Mouse (Mus musculus) embryonic facial prominence, embryonic 10.5 days (tissue): ENCODE data around the gene Ostc. TPM values are rescaled to one million over a fixed set of nuclear protein-coding genes. Genes with fewer than 3 reads are reported as not detected.
A peak's percentile ranks its signal among the peaks of the same experiment; 100 is the strongest.

Source experiments
- DNase-seq: peaks from one replicate; pipeline ENCODE4 v3.0.0-alpha.2; 2017; ENCODE audit warnings: low spot score
- H3K27ac ChIP-seq: fragments of 300-500 bp; sonication (generic); replicated peaks from 2 replicates; pipeline ENCODE4 v1.5.1; 2016; ENCODE audit warnings: mild to moderate bottlenecking
- H3K27me3 ChIP-seq: fragments of 300-500 bp; sonication (generic); replicated peaks from 2 replicates; pipeline ENCODE4 v1.6.1; 2016; ENCODE audit warnings: low read depth, mild to moderate bottlenecking; ENCODE audit not compliant: poor library complexity, severe bottlenecking
- H3K36me3 ChIP-seq: fragments of 300-500 bp; sonication (generic); replicated peaks from 2 replicates; pipeline ENCODE4 v1.6.1; 2016; ENCODE audit warnings: mild to moderate bottlenecking, moderate library complexity
- H3K4me1 ChIP-seq: fragments of 300-500 bp; sonication (generic); 2 replicates; pipeline ENCODE4 v1.6.1; 2016
- H3K4me3 ChIP-seq: fragments of 300-500 bp; sonication (generic); 2 replicates; pipeline ENCODE4 v1.5.1; 2016; ENCODE audit warnings: mild to moderate bottlenecking, moderate library complexity
- H3K9me3 ChIP-seq: fragments of 300-500 bp; sonication (generic); 2 replicates; pipeline ENCODE4 v1.6.1; 2016; ENCODE audit warnings: mild to moderate bottlenecking
- WGBS: fragments of 180-500 bp; shearing (Covaris S2); methylation state at CpG from one replicate; pipeline ENCODE4 v1.1.7; 2016; 5-methylcytosine and 5-hydroxymethylcytosine counted together
- polyA plus RNA-seq: library from polyadenylated mRNA; unstranded; fragments of >200 nt; fragmentation: Nextera tagmentation; extraction: Ambion mirVana; gene quantifications from 2 replicates; pipeline ENCODE4 v1.2.1, GENCODE M21; 2016

The Ostc gene
- polyA plus RNA-seq, 1 experiment from 2014 or later, result 314 TPM

GRCm38 (mm10) chr3:130727036-130727435, 17.8 kb upstream of the Ostc start:
- DNase-seq, result no peak

GRCm38 (mm10) chr3:130725718-130726117, 16.5 kb upstream of the Ostc start:
- Histone ChIP-seq H3K9me3 (no peaks in the 10 kb centered on the region), H3K4me3 (no peak overlapping the region), H3K4me1 (peaks cover 22% of the 10 kb centered on the region), H3K27ac (no peak overlapping the region), H3K36me3 (peaks cover 54% of the 10 kb centered on the region), H3K27me3 (no peaks in the 10 kb centered on the region)
- WGBS, result 79% methylated on average over 2 of the region's 2 CpGs
- DNase-seq, result no peak

More at GRCm38 (mm10) chr3:130727036-130727435, 17.8 kb upstream of the Ostc start:
- no peaks in the 10 kb centered on the region for H3K27me3 ChIP-seq
- peaks cover 54% of the 10 kb centered on the region for H3K36me3 ChIP-seq
- no peaks in the 10 kb centered on the region for H3K9me3 ChIP-seq
- no peak overlapping the region for H3K27ac ChIP-seq
- 89% methylated on average over 1 of the region's 1 CpGs for WGBS
- no peak overlapping the region for H3K4me3 ChIP-seq
- peaks cover 27% of the 10 kb centered on the region for H3K4me1 ChIP-seq

GRCm38 (mm10) chr3:130722733-130723478, 13.7 kb upstream of the Ostc start:
- DNase-seq, result no peak
- Histone ChIP-seq H3K36me3 (peaks cover 42% of the 10 kb centered on the region), H3K27ac (no peak overlapping the region), H3K4me3 (no peak overlapping the region), H3K9me3 (no peaks in the 10 kb centered on the region), H3K27me3 (no peaks in the 10 kb centered on the region), H3K4me1 (peaks cover 8% of the 10 kb centered on the region)
- WGBS, result 80% methylated on average over 11 of the region's 11 CpGs

GRCm38 (mm10) chr3:130720225-130720624, 11.0 kb upstream of the Ostc start:
- H3K4me3 ChIP-seq, result no peak overlapping the region
- no peak for DNase-seq
- 82% methylated on average over 4 of the region's 4 CpGs for WGBS
- H3K4me1 ChIP-seq, result no peaks in the 10 kb centered on the region
- H3K36me3 ChIP-seq, result peaks cover 15% of the 10 kb centered on the region
- no peaks in the 10 kb centered on the region for H3K27me3 ChIP-seq
- H3K9me3 ChIP-seq, result no peaks in the 10 kb centered on the region
- H3K27ac ChIP-seq, result no peak overlapping the region

GRCm38 (mm10) chr3:130718871-130719270, 9.6 kb upstream of the Ostc start:
- Histone ChIP-seq H3K27ac (no peak overlapping the region), H3K36me3 (peaks cover 2% of the 10 kb centered on the region; the same call in 1 of the 2 replicates), H3K9me3 (no peaks in the 10 kb centered on the region), H3K4me3 (no peak overlapping the region), H3K27me3 (no peaks in the 10 kb centered on the region), H3K4me1 (no peaks in the 10 kb centered on the region)
- 92% methylated on average over 4 of the region's 4 CpGs for WGBS
- no peak for DNase-seq

- no peaks in the 10 kb centered on the region for H3K4me1 ChIP-seq
- DNase-seq, result no peak
- H3K4me3 ChIP-seq, result no peak overlapping the region
- H3K27ac ChIP-seq, result no peak overlapping the region
- WGBS, result 82% methylated on average over 7 of the region's 7 CpGs
- no peaks in the 10 kb centered on the region for H3K27me3 ChIP-seq
- no peaks in the 10 kb centered on the region for H3K36me3 ChIP-seq
- H3K9me3 ChIP-seq, result no peaks in the 10 kb centered on the region
Measured at GRCm38 (mm10) chr3:130716555-130716954, 7.3 kb upstream of the Ostc start.

- DNase-seq, result peak; percentile 63
- Histone ChIP-seq H3K36me3 (no peaks in the 10 kb centered on the region), H3K4me3 (peak overlapping the region; percentile 53), H3K4me1 (peaks cover 2% of the 10 kb centered on the region), H3K9me3 (no peaks in the 10 kb centered on the region), H3K27me3 (no peaks in the 10 kb centered on the region), H3K27ac (no peak overlapping the region)
- 21% methylated on average over 22 of the region's 22 CpGs for WGBS
Measured at GRCm38 (mm10) chr3:130714775-130715568, 5.7 kb upstream of the Ostc start.

GRCm38 (mm10) chr3:130712891-130713290, 3.6 kb upstream of the Ostc start:
- no peaks in the 10 kb centered on the region for H3K9me3 ChIP-seq
- no peaks in the 10 kb centered on the region for H3K27me3 ChIP-seq
- H3K4me1 ChIP-seq, result peaks cover 11% of the 10 kb centered on the region
- no peaks in the 10 kb centered on the region for H3K36me3 ChIP-seq
- 60% methylated on average over 6 of the region's 6 CpGs for WGBS
- no peak overlapping the region for H3K27ac ChIP-seq
- no peak for DNase-seq
- no peak overlapping the region for H3K4me3 ChIP-seq

- 58% methylated on average over 7 of the region's 7 CpGs for WGBS
- Histone ChIP-seq H3K27me3 (no peaks in the 10 kb centered on the region), H3K9me3 (no peaks in the 10 kb centered on the region), H3K4me1 (peaks cover 21% of the 10 kb centered on the region), H3K36me3 (peaks cover 8% of the 10 kb centered on the region), H3K4me3 (peak overlapping the region; percentile 92), H3K27ac (peak overlapping the region; percentile 96)
- DNase-seq, result no peak
Measured at GRCm38 (mm10) chr3:130710103-130710502, 859 bp upstream of the Ostc start.

GRCm38 (mm10) chr3:130708529-130708928, 715 bp downstream of the Ostc start:
- DNase-seq, result no peak
- Histone ChIP-seq H3K36me3 (peaks cover 23% of the 10 kb centered on the region), H3K4me1 (peaks cover 21% of the 10 kb centered on the region), H3K27ac (peak overlapping the region; percentile 96), H3K27me3 (no peaks in the 10 kb centered on the region), H3K4me3 (peak overlapping the region; percentile 92), H3K9me3 (no peaks in the 10 kb centered on the region)
- WGBS, result under 1% methylated on average over 5 of the region's 5 CpGs

GRCm38 (mm10) chr3:130702289-130702688, 7.0 kb downstream of the Ostc start:
- no peaks in the 10 kb centered on the region for H3K9me3 ChIP-seq
- peaks cover 3% of the 10 kb centered on the region for H3K4me1 ChIP-seq
- WGBS, result 85% methylated on average over 6 of the region's 6 CpGs
- H3K36me3 ChIP-seq, result peaks cover 84% of the 10 kb centered on the region
- DNase-seq, result no peak
- no peak overlapping the region for H3K4me3 ChIP-seq
- H3K27ac ChIP-seq, result no peak overlapping the region
- no peaks in the 10 kb centered on the region for H3K27me3 ChIP-seq

- Histone ChIP-seq H3K27me3 (no peaks in the 10 kb centered on the region), H3K4me1 (no peaks in the 10 kb centered on the region), H3K27ac (no peak overlapping the region), H3K36me3 (peaks cover 84% of the 10 kb centered on the region), H3K9me3 (no peaks in the 10 kb centered on the region; the same call in 1 of the 2 replicates), H3K4me3 (no peak overlapping the region)
- WGBS, result 88% methylated on average over 4 of the region's 4 CpGs
- no peak for DNase-seq
Measured at GRCm38 (mm10) chr3:130697622-130698021, 11.6 kb downstream of the Ostc start.

GRCm38 (mm10) chr3:130694705-130695104, 14.5 kb downstream of the Ostc start:
- Histone ChIP-seq H3K27ac (no peak overlapping the region), H3K4me3 (no peak overlapping the region), H3K9me3 (no peaks in the 10 kb centered on the region; the same call in 1 of the 2 replicates), H3K4me1 (peaks cover 10% of the 10 kb centered on the region), H3K36me3 (peaks cover 55% of the 10 kb centered on the region), H3K27me3 (no peaks in the 10 kb centered on the region)
- 94% methylated on average over 7 of the region's 7 CpGs for WGBS
- DNase-seq, result no peak
